Mouse (Mus musculus) hindbrain, embryonic 11.5 days (tissue): ENCODE results near the gene Zc3h8. TPM values are rescaled to one million over a fixed set of nuclear protein-coding genes. Genes with fewer than 3 reads are reported as not detected.
A peak's percentile ranks its signal among the peaks of the same experiment; 100 is the strongest.

ENCODE experiments used
- ATAC-seq: fragments of 200-750 bp; cut with Nextera tagmentation; 2 replicates; pipeline ENCODE4 v1.8.0; 2017; ENCODE audit warnings: mild to moderate bottlenecking, moderate TSS enrichment, moderate library complexity; ENCODE audit not compliant: low FRiP score
- DNase-seq: peaks from one replicate; pipeline ENCODE4 v3.0.0-alpha.2; 2015; ENCODE audit warnings: low spot score
- H3K27ac ChIP-seq: fragments of 300-500 bp; sonication (generic); 2 replicates; pipeline ENCODE4 v1.5.1; 2014; ENCODE audit warnings: mild to moderate bottlenecking, low read depth, low read length
- H3K27me3 ChIP-seq: fragments of 300-500 bp; sonication (generic); 2 replicates; pipeline ENCODE4 v1.6.1; 2014; ENCODE audit warnings: mild to moderate bottlenecking, low read length, moderate library complexity, mixed read lengths; ENCODE audit not compliant: control insufficient read depth, insufficient read depth
- H3K36me3 ChIP-seq: fragments of 300-500 bp; sonication (generic); 2 replicates; pipeline ENCODE4 v1.6.1; 2014; ENCODE audit warnings: mild to moderate bottlenecking, low read length, moderate library complexity, mixed read lengths; ENCODE audit not compliant: control insufficient read depth, insufficient read depth
- H3K4me1 ChIP-seq: fragments of 300-500 bp; sonication (generic); replicated peaks from 2 replicates; pipeline ENCODE4 v1.6.1; 2014; ENCODE audit warnings: low read length, mixed read lengths; ENCODE audit not compliant: control insufficient read depth, insufficient read depth
- H3K4me2 ChIP-seq: fragments of 300-500 bp; sonication (generic); replicated peaks from 2 replicates; pipeline ENCODE4 v1.6.1; 2014; ENCODE audit warnings: mild to moderate bottlenecking, low read depth, low read length
- H3K4me3 ChIP-seq: fragments of 300-500 bp; sonication (generic); 2 replicates; pipeline ENCODE4 v1.5.1; 2014; ENCODE audit warnings: low read depth, low read length
- H3K9ac ChIP-seq: fragments of 300-500 bp; sonication (generic); 2 replicates; pipeline ENCODE4 v1.6.1; 2014; ENCODE audit warnings: low read depth, low read length
- H3K9me3 ChIP-seq: fragments of 300-500 bp; sonication (generic); 2 replicates; pipeline ENCODE4 v1.6.1; 2016; ENCODE audit warnings: low read length; ENCODE audit not compliant: control insufficient read depth
- whole genome bisulfite sequencing: fragments of 180-500 bp; shearing (Covaris S2); extraction: QIAGEN DNeasy Blood & Tissue Kit; methylation state at CpG from one replicate; pipeline ENCODE4 v1.1.7; 2014; 5-methylcytosine and 5-hydroxymethylcytosine counted together
- polyA plus RNA-seq: library from polyadenylated mRNA; unstranded; fragments of >200 nt; fragmentation: Nextera tagmentation; extraction: Ambion mirVana; gene quantifications from 2 replicates; pipeline ENCODE4 v1.2.1, GENCODE M21; 2014

The Zc3h8 gene
- 9.4 and 10.6 TPM in 2 replicates for polyA plus RNA-seq

GRCm38 (mm10) chr2:128943538-128944528 is at the start of gene Zc3h8:
TSS of gene Zc3h8 (minus strand) at chr2:128944077.
- peak within 1 kb of the TSS; percentile 75 for H3K27ac ChIP-seq
- no peaks in the 10 kb centered on the region for H3K36me3 ChIP-seq
- peak within 1 kb of the TSS; percentile 81 for H3K4me2 ChIP-seq
- no peaks in the 10 kb centered on the region for H3K27me3 ChIP-seq
- H3K9ac ChIP-seq: peak within 1 kb of the TSS; percentile 83
- peak within 1 kb of the TSS; percentile 73 for H3K4me3 ChIP-seq
- 2% methylated on average over 63 of the region's 65 CpGs for WGBS
- peak; percentile 99 for DNase-seq
- no peaks in the 10 kb centered on the region for H3K4me1 ChIP-seq
- no peaks in the 10 kb centered on the region for H3K9me3 ChIP-seq
- ATAC-seq: peak; percentile 96

- no peak for DNase-seq
- ATAC-seq: no peak
- Histone ChIP-seq H3K27ac (no peak overlapping the region), H3K27me3 (no peaks in the 10 kb centered on the region), H3K9ac (no peak overlapping the region), H3K4me1 (no peaks in the 10 kb centered on the region), H3K4me2 (no peak overlapping the region), H3K4me3 (no peak overlapping the region), H3K36me3 (no peaks in the 10 kb centered on the region), H3K9me3 (no peaks in the 10 kb centered on the region)
- WGBS: 81% methylated on average over 3 of the region's 3 CpGs
Measured at GRCm38 (mm10) chr2:128984746-128985145, 40.9 kb upstream of the Zc3h8 start.

- H3K4me2 ChIP-seq: no peak overlapping the region
- 84% methylated on average over 4 of the region's 4 CpGs for WGBS
Measured at GRCm38 (mm10) chr2:128975572-128975971, 31.7 kb upstream of the Zc3h8 start.

GRCm38 (mm10) chr2:128972301-128972700 is 28.4 kb upstream of the Zc3h8 start:
- Histone ChIP-seq H3K9ac (no peak overlapping the region), H3K9me3 (no peaks in the 10 kb centered on the region), H3K4me2 (no peak overlapping the region), H3K27me3 (no peaks in the 10 kb centered on the region), H3K36me3 (no peaks in the 10 kb centered on the region), H3K4me3 (no peak overlapping the region), H3K27ac (no peak overlapping the region), H3K4me1 (no peaks in the 10 kb centered on the region)
- no peak for ATAC-seq
- DNase-seq: no peak

More at GRCm38 (mm10) chr2:128975572-128975971, 31.7 kb upstream of the Zc3h8 start:
- Histone ChIP-seq H3K36me3 (no peaks in the 10 kb centered on the region), H3K9ac (no peak overlapping the region), H3K4me3 (no peak overlapping the region), H3K4me1 (no peaks in the 10 kb centered on the region), H3K9me3 (no peaks in the 10 kb centered on the region), H3K27ac (no peak overlapping the region), H3K27me3 (no peaks in the 10 kb centered on the region)
- no peak for DNase-seq
- ATAC-seq: no peak

- H3K4me1 ChIP-seq: 0 out of 2 replicates have a peak, but pooled peaks cover 2% of the 10 kb centered on the region
- peak overlapping the region; percentile 96; the same call in 1 of the 2 replicates for H3K9ac ChIP-seq
- no peaks in the 10 kb centered on the region for H3K27me3 ChIP-seq
- DNase-seq (no peak), ATAC-seq (no peak)
- H3K4me3 ChIP-seq: peak overlapping the region; percentile 61
- no peaks in the 10 kb centered on the region for H3K9me3 ChIP-seq
- H3K27ac ChIP-seq: peak overlapping the region; percentile 98
- H3K4me2 ChIP-seq: peak overlapping the region; percentile 32
- no peaks in the 10 kb centered on the region for H3K36me3 ChIP-seq
Measured at GRCm38 (mm10) chr2:128968475-128969083, 24.7 kb upstream of the Zc3h8 start.

- H3K27ac ChIP-seq: peak within 1 kb of the TSS; percentile 98
- H3K27me3 ChIP-seq: no peaks in the 10 kb centered on the region
- H3K4me1 ChIP-seq: 0 out of 2 replicates have a peak, but pooled peaks cover 2% of the 10 kb centered on the region
- 0% methylated on average over 72 of the region's 80 CpGs for WGBS
- peak within 1 kb of the TSS; percentile 32 for H3K4me2 ChIP-seq
- ATAC-seq (peak; percentile 84), DNase-seq (peak; percentile 82)
- H3K4me3 ChIP-seq: peak within 1 kb of the TSS; percentile 61
- H3K9me3 ChIP-seq: no peaks in the 10 kb centered on the region
- no peaks in the 10 kb centered on the region for H3K36me3 ChIP-seq
- peak within 1 kb of the TSS; percentile 96 for H3K9ac ChIP-seq
Measured at GRCm38 (mm10) chr2:128967661-128968441, 24.0 kb upstream of the Zc3h8 start, which contains the start of gene Gm10762. TSS of gene Gm10762 (minus strand) at chr2:128967725.

- Histone ChIP-seq H3K4me3 (peak within 1 kb of the TSS; percentile 61), H3K27me3 (no peaks in the 10 kb centered on the region), H3K27ac (peak within 1 kb of the TSS; percentile 98), H3K9me3 (no peaks in the 10 kb centered on the region), H3K9ac (peak within 1 kb of the TSS; percentile 96), H3K4me1 (0 out of 2 replicates have a peak, but pooled peaks cover 2% of the 10 kb centered on the region), H3K36me3 (no peaks in the 10 kb centered on the region), H3K4me2 (peak within 1 kb of the TSS; percentile 32)
- peak; percentile 97 for ATAC-seq
- 1% methylated on average over 65 of the region's 65 CpGs for WGBS
- peak; percentile 99 for DNase-seq
Measured at GRCm38 (mm10) chr2:128966641-128967580, 23.0 kb upstream of the Zc3h8 start, which contains the start of gene Zc3h6. TSS of gene Zc3h6 (plus strand) at chr2:128967402.
